Mouse (Mus musculus) midbrain, embryonic 15.5 days (tissue): ENCODE measurements at regions not wholly inside any gene's neighbourhood (a gene's known extent, or its start where the extent isn't known, plus 50 kb on each side); places are given as distances from the start of the nearest gene placed in this dataset.

Source experiments
- ATAC-seq: fragments of 200-750 bp; cut with Nextera tagmentation; replicated peaks from 2 replicates; pipeline ENCODE4 v1.8.0; 2017; ENCODE audit warnings: moderate TSS enrichment
- H3K27ac ChIP-seq: fragments of 300-500 bp; sonication (generic); 2 replicates; pipeline ENCODE4 v1.5.1; 2015; ENCODE audit warnings: mild to moderate bottlenecking, inconsistent platforms
- H3K27me3 ChIP-seq: fragments of 300-500 bp; sonication (generic); replicated peaks from 2 replicates; pipeline ENCODE4 v1.6.1; 2015; ENCODE audit warnings: inconsistent platforms
- H3K36me3 ChIP-seq: fragments of 300-500 bp; sonication (generic); replicated peaks from 2 replicates; pipeline ENCODE4 v1.6.1; 2015; ENCODE audit warnings: inconsistent platforms
- H3K4me1 ChIP-seq: fragments of 300-500 bp; sonication (generic); 2 replicates; pipeline ENCODE4 v1.6.1; 2015; ENCODE audit warnings: inconsistent platforms
- H3K4me2 ChIP-seq: fragments of 300-500 bp; sonication (generic); 2 replicates; pipeline ENCODE4 v1.6.1; 2015; ENCODE audit warnings: inconsistent platforms, mild to moderate bottlenecking, moderate library complexity
- H3K4me3 ChIP-seq: fragments of 300-500 bp; sonication (generic); 2 replicates; pipeline ENCODE4 v1.5.1; 2015; ENCODE audit warnings: mild to moderate bottlenecking, inconsistent platforms
- H3K9ac ChIP-seq: fragments of 300-500 bp; sonication (generic); 2 replicates; pipeline ENCODE4 v1.6.1; 2015; ENCODE audit warnings: mild to moderate bottlenecking, inconsistent platforms
- H3K9me3 ChIP-seq: fragments of 300-500 bp; sonication (generic); 2 replicates; pipeline ENCODE4 v1.6.1; 2016; ENCODE audit warnings: inconsistent platforms
- WGBS: fragments of 180-500 bp; shearing (Covaris S2); methylation state at CpG from one replicate; pipeline ENCODE4 v1.1.7; 2015; ENCODE audit warnings: mixed read lengths; 5-methylcytosine and 5-hydroxymethylcytosine counted together

GRCm38 (mm10) chr15:25281942-25282341 lies 131.6 kb downstream of the Basp1 start:
- Histone ChIP-seq H3K4me1 (peaks cover 12% of the 10 kb centered on the region), H3K9ac (no peak overlapping the region), H3K27me3 (no peaks in the 10 kb centered on the region), H3K4me2 (no peak overlapping the region), H3K27ac (no peak overlapping the region), H3K36me3 (no peaks in the 10 kb centered on the region), H3K4me3 (no peak overlapping the region), H3K9me3 (no peaks in the 10 kb centered on the region)
- no peak for ATAC-seq

GRCm38 (mm10) chr15:25278317-25279156 lies 135.0 kb downstream of the Basp1 start:
- Histone ChIP-seq H3K4me1 (peaks cover 6% of the 10 kb centered on the region), H3K4me2 (no peak overlapping the region), H3K27ac (0 out of 2 replicates have a peak overlapping the region, but pooled peaks have one; percentile 9), H3K9me3 (no peaks in the 10 kb centered on the region), H3K36me3 (no peaks in the 10 kb centered on the region), H3K27me3 (no peaks in the 10 kb centered on the region), H3K4me3 (no peak overlapping the region), H3K9ac (no peak overlapping the region)
- 37% methylated on average over 6 of the region's 6 CpGs for WGBS
- ATAC-seq: peak; percentile 95

- no peak overlapping the region for H3K9ac ChIP-seq
- ATAC-seq: no peak
- H3K4me1 ChIP-seq: peaks cover 6% of the 10 kb centered on the region
- no peaks in the 10 kb centered on the region for H3K27me3 ChIP-seq
- H3K4me3 ChIP-seq: no peak overlapping the region
- H3K9me3 ChIP-seq: no peaks in the 10 kb centered on the region
- whole genome bisulfite sequencing: 80% methylated on average over 5 of the region's 5 CpGs
- H3K27ac ChIP-seq: no peak overlapping the region
- no peak overlapping the region for H3K4me2 ChIP-seq
- H3K36me3 ChIP-seq: no peaks in the 10 kb centered on the region
Measured at GRCm38 (mm10) chr15:25276227-25276626, 137.3 kb downstream of the Basp1 start.

GRCm38 (mm10) chr15:25271886-25272285 lies 141.7 kb downstream of the Basp1 start:
- H3K9ac ChIP-seq: no peak overlapping the region
- H3K9me3 ChIP-seq: no peaks in the 10 kb centered on the region
- ATAC-seq: no peak
- H3K27me3 ChIP-seq: no peaks in the 10 kb centered on the region
- H3K4me2 ChIP-seq: no peak overlapping the region
- no peak overlapping the region for H3K27ac ChIP-seq
- peaks cover 4% of the 10 kb centered on the region; the same call in 1 of the 2 replicates for H3K4me1 ChIP-seq
- H3K36me3 ChIP-seq: no peaks in the 10 kb centered on the region
- WGBS: 87% methylated on average over 5 of the region's 5 CpGs
- no peak overlapping the region for H3K4me3 ChIP-seq

- Histone ChIP-seq H3K4me1 (peaks cover 4% of the 10 kb centered on the region; the same call in 1 of the 2 replicates), H3K4me3 (no peak overlapping the region), H3K36me3 (no peaks in the 10 kb centered on the region), H3K9ac (no peak overlapping the region), H3K27ac (no peak overlapping the region), H3K27me3 (no peaks in the 10 kb centered on the region), H3K9me3 (no peaks in the 10 kb centered on the region), H3K4me2 (no peak overlapping the region)
- no peak for ATAC-seq
- 80% methylated on average over 10 of the region's 10 CpGs for WGBS
Measured at GRCm38 (mm10) chr15:25270349-25270748, 143.2 kb downstream of the Basp1 start.

- WGBS: 51% methylated on average over 12 of the region's 12 CpGs
- Histone ChIP-seq H3K27me3 (no peaks in the 10 kb centered on the region), H3K36me3 (no peaks in the 10 kb centered on the region), H3K27ac (no peak overlapping the region), H3K4me3 (no peak overlapping the region), H3K4me2 (no peak overlapping the region), H3K9me3 (no peaks in the 10 kb centered on the region), H3K9ac (no peak overlapping the region), H3K4me1 (peaks cover 4% of the 10 kb centered on the region; the same call in 1 of the 2 replicates)
- peak; percentile 63 for ATAC-seq
Measured at GRCm38 (mm10) chr15:25269345-25269996, 144.1 kb downstream of the Basp1 start.

- no peak overlapping the region for H3K27ac ChIP-seq
- peaks cover 4% of the 10 kb centered on the region; the same call in 1 of the 2 replicates for H3K4me1 ChIP-seq
- WGBS: 91% methylated on average over 2 of the region's 2 CpGs
- no peak overlapping the region for H3K9ac ChIP-seq
- no peak for ATAC-seq
- H3K4me2 ChIP-seq: no peak overlapping the region
- H3K9me3 ChIP-seq: no peaks in the 10 kb centered on the region
- no peak overlapping the region for H3K4me3 ChIP-seq
- no peaks in the 10 kb centered on the region for H3K27me3 ChIP-seq
- H3K36me3 ChIP-seq: no peaks in the 10 kb centered on the region
Measured at GRCm38 (mm10) chr15:25268436-25268835, 145.1 kb downstream of the Basp1 start.

GRCm38 (mm10) chr15:25267509-25267908 lies 146.1 kb downstream of the Basp1 start:
- Histone ChIP-seq H3K9me3 (no peaks in the 10 kb centered on the region), H3K4me1 (peaks cover 4% of the 10 kb centered on the region; the same call in 1 of the 2 replicates), H3K9ac (no peak overlapping the region), H3K36me3 (no peaks in the 10 kb centered on the region), H3K4me2 (no peak overlapping the region), H3K4me3 (no peak overlapping the region), H3K27ac (no peak overlapping the region), H3K27me3 (no peaks in the 10 kb centered on the region)
- 91% methylated on average over 3 of the region's 3 CpGs for WGBS
- ATAC-seq: no peak

- ATAC-seq: peak; percentile 84
- peak overlapping the region; percentile 41; the same call in 1 of the 2 replicates for H3K27ac ChIP-seq
- peaks cover 4% of the 10 kb centered on the region; the same call in 1 of the 2 replicates for H3K4me1 ChIP-seq
- H3K9ac ChIP-seq: no peak overlapping the region
- no peak overlapping the region for H3K4me3 ChIP-seq
- H3K27me3 ChIP-seq: no peaks in the 10 kb centered on the region
- H3K4me2 ChIP-seq: peak overlapping the region; percentile 32
- 45% methylated on average over 13 of the region's 13 CpGs for WGBS
- H3K9me3 ChIP-seq: no peaks in the 10 kb centered on the region
- no peaks in the 10 kb centered on the region for H3K36me3 ChIP-seq
Measured at GRCm38 (mm10) chr15:25252648-25253567, 160.7 kb downstream of the Basp1 start.

GRCm38 (mm10) chr15:25245631-25246030 lies 167.9 kb downstream of the Basp1 start:
- ATAC-seq: no peak
- 93% methylated on average over 8 of the region's 8 CpGs for WGBS
- H3K27ac ChIP-seq: no peak overlapping the region
- no peaks in the 10 kb centered on the region for H3K9me3 ChIP-seq
- no peak overlapping the region for H3K4me3 ChIP-seq
- H3K36me3 ChIP-seq: no peaks in the 10 kb centered on the region
- no peaks in the 10 kb centered on the region for H3K27me3 ChIP-seq
- no peaks in the 10 kb centered on the region for H3K4me1 ChIP-seq
- H3K9ac ChIP-seq: no peak overlapping the region
- H3K4me2 ChIP-seq: no peak overlapping the region

GRCm38 (mm10) chr15:25237665-25238664 lies 175.6 kb downstream of the Basp1 start:
- Histone ChIP-seq H3K4me2 (no peak overlapping the region), H3K36me3 (no peaks in the 10 kb centered on the region), H3K9me3 (no peaks in the 10 kb centered on the region), H3K27ac (no peak overlapping the region), H3K4me3 (no peak overlapping the region), H3K9ac (no peak overlapping the region), H3K27me3 (no peaks in the 10 kb centered on the region), H3K4me1 (no peaks in the 10 kb centered on the region)
- 0 out of 2 replicates have a peak, but pooled peaks have one; percentile 42 for ATAC-seq
- 78% methylated on average over 18 of the region's 18 CpGs for WGBS
